Mouse (Mus musculus) thymus, adult 2 months (tissue): Measurements from ENCODE around the gene Cdk14. TPM values are rescaled to one million over a fixed set of nuclear protein-coding genes. Genes with fewer than 3 reads are reported as not detected.

Experiments
- DNase-seq: peaks from one replicate; pipeline ENCODE4 v3.0.0; 2021
- H3K27ac ChIP-seq: fragments of 200-500 bp; 2 replicates; pipeline ENCODE4 v1.5.1; 2012; ENCODE audit warnings: low read length, control low read depth; ENCODE audit not compliant: control insufficient read depth, insufficient read depth
- H3K27me3 ChIP-seq: fragments of 200-500 bp; 2 replicates; pipeline ENCODE4 v1.6.1; 2012; ENCODE audit warnings: mild to moderate bottlenecking, low read length, moderate library complexity, mixed read lengths; ENCODE audit not compliant: control insufficient read depth, insufficient read depth
- H3K36me3 ChIP-seq: fragments of 200-500 bp; 2 replicates; pipeline ENCODE4 v1.6.1; 2012; ENCODE audit warnings: mild to moderate bottlenecking, low read length, moderate library complexity; ENCODE audit not compliant: control insufficient read depth, insufficient read depth
- H3K4me1 ChIP-seq: fragments of 200-500 bp; replicated peaks from 2 replicates; pipeline ENCODE4 v1.6.1; 2012; ENCODE audit warnings: low read length; ENCODE audit not compliant: control insufficient read depth, insufficient read depth
- H3K4me3 ChIP-seq: fragments of 200-500 bp; 2 replicates; pipeline ENCODE4 v1.5.1; 2012; ENCODE audit warnings: mild to moderate bottlenecking, low read length, control low read depth, moderate library complexity; ENCODE audit not compliant: control insufficient read depth, insufficient read depth
- CTCF ChIP-seq: fragments of 200-500 bp; IDR thresholded peaks from 2 replicates; pipeline ENCODE4 v1.5.1; 2012; ENCODE audit warnings: mild to moderate bottlenecking, control low read depth, low read length, moderate library complexity, borderline replicate concordance; ENCODE audit not compliant: control insufficient read depth, poor library complexity, insufficient read depth; ENCODE audit errors: extremely low read depth
- POLR2A ChIP-seq: fragments of 200-500 bp; IDR thresholded peaks from 2 replicates; pipeline ENCODE4 v1.6.1; 2012; ENCODE audit warnings: mild to moderate bottlenecking, low read length, control low read depth, moderate library complexity; ENCODE audit not compliant: control insufficient read depth, poor library complexity, insufficient read depth; ENCODE audit errors: extremely low read depth
- WGBS: fragments of 180-500 bp; shearing (Covaris S2); methylation state at CpG from one replicate; pipeline ENCODE4 v1.1.7; 2018; 5-methylcytosine and 5-hydroxymethylcytosine counted together
- polyA plus RNA-seq: library from polyadenylated mRNA; depleted of rRNA; stranded (reverse); fragments of >200 nt; gene quantifications from 2 replicates; pipeline ENCODE4 v1.2.3, GENCODE M21; 2012

The Cdk14 gene
- polyA plus RNA-seq, 1 experiment: 0.90 TPM

GRCm38 (mm10) chr5:4825076-4825475 is 595.0 kb downstream of the Cdk14 start:
- no peak overlapping the region for H3K27ac ChIP-seq
- H3K4me3 ChIP-seq: no peak overlapping the region
- no peaks in the 10 kb centered on the region for H3K27me3 ChIP-seq
- 94% methylated on average over 4 of the region's 4 CpGs for WGBS
- H3K4me1 ChIP-seq: no peaks in the 10 kb centered on the region
- H3K36me3 ChIP-seq: no peaks in the 10 kb centered on the region
- no peak for DNase-seq
- TF ChIP-seq POLR2A (no peak), CTCF (no peak)

- DNase-seq: no peak
- 77% methylated on average over 1 of the region's 1 CpGs for WGBS
- H3K4me3 ChIP-seq: no peak overlapping the region
- H3K27me3 ChIP-seq: no peaks in the 10 kb centered on the region
- TF ChIP-seq CTCF (no peak), POLR2A (no peak)
- no peaks in the 10 kb centered on the region for H3K36me3 ChIP-seq
- no peak overlapping the region for H3K27ac ChIP-seq
- H3K4me1 ChIP-seq: no peaks in the 10 kb centered on the region
These were observed 595.9 kb downstream of the Cdk14 start for GRCm38 (mm10) chr5:4824171-4824570.

- WGBS: 67% methylated on average over 2 of the region's 2 CpGs
- Histone ChIP-seq H3K27me3 (no peaks in the 10 kb centered on the region), H3K36me3 (no peaks in the 10 kb centered on the region), H3K4me3 (no peak overlapping the region), H3K27ac (no peak overlapping the region), H3K4me1 (no peaks in the 10 kb centered on the region)
- DNase-seq: no peak
- no peak for TF ChIP-seq POLR2A
- no peak for TF ChIP-seq CTCF
These were observed 598.1 kb downstream of the Cdk14 start for GRCm38 (mm10) chr5:4822041-4822440.

GRCm38 (mm10) chr5:4821368-4821771 is 598.7 kb downstream of the Cdk14 start:
- H3K36me3 ChIP-seq: no peaks in the 10 kb centered on the region
- H3K27me3 ChIP-seq: no peaks in the 10 kb centered on the region
- 82% methylated on average over 8 of the region's 8 CpGs for WGBS
- H3K4me3 ChIP-seq: no peak overlapping the region
- DNase-seq: no peak
- TF ChIP-seq POLR2A (no peak), CTCF (no peak)
- H3K27ac ChIP-seq: no peak overlapping the region
- H3K4me1 ChIP-seq: no peaks in the 10 kb centered on the region

- Histone ChIP-seq H3K4me1 (no peaks in the 10 kb centered on the region), H3K4me3 (no peak overlapping the region), H3K27ac (no peak overlapping the region), H3K36me3 (no peaks in the 10 kb centered on the region), H3K27me3 (no peaks in the 10 kb centered on the region)
- WGBS: 85% methylated on average over 5 of the region's 5 CpGs
- no peak for TF ChIP-seq POLR2A
- TF ChIP-seq CTCF: no peak
- DNase-seq: no peak
These were observed 603.1 kb downstream of the Cdk14 start for GRCm38 (mm10) chr5:4816981-4817380.

GRCm38 (mm10) chr5:4814465-4815204 is 605.5 kb downstream of the Cdk14 start:
- TF ChIP-seq POLR2A: no peak
- TF ChIP-seq CTCF: no peak
- Histone ChIP-seq H3K27me3 (no peaks in the 10 kb centered on the region), H3K4me3 (no peak overlapping the region), H3K36me3 (no peaks in the 10 kb centered on the region), H3K4me1 (no peaks in the 10 kb centered on the region), H3K27ac (no peak overlapping the region)
- 96% methylated on average over 7 of the region's 7 CpGs for WGBS
- DNase-seq: no peak

GRCm38 (mm10) chr5:4813357-4813756 is 606.8 kb downstream of the Cdk14 start:
- Histone ChIP-seq H3K27me3 (no peaks in the 10 kb centered on the region), H3K4me1 (no peaks in the 10 kb centered on the region), H3K27ac (no peak overlapping the region), H3K4me3 (no peak overlapping the region), H3K36me3 (no peaks in the 10 kb centered on the region)
- WGBS: 97% methylated on average over 7 of the region's 7 CpGs
- no peak for DNase-seq
- no peak for TF ChIP-seq POLR2A
- no peak for TF ChIP-seq CTCF
